Mouse (Mus musculus): ENCODE measurements around the gene Ubiad1.

Gene Ubiad1

DNA sequence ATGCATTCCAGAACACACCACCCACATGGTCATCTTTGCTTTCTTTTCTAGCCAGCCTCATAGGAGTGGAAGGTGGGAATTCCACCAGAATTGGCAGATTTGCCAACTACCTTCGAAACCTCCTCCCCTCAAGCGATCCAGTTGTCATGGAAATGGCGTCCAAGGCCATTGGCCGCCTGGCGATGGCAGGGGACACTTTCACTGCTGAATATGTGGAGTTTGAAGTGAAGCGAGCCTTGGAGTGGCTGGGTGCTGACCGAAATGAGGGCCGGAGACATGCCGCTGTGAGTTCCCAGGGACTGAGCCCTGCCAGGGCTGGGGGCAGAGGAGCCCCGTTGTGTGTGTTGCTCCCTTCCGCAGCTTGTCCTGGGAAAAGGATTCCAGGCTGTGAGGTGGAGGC lies 9.1 kb upstream of the Ubiad1 start:
- no peak for DNase-seq (ENCODE audit: low spot score)

GRCm38 (mm10) chr4:148448853-148449245 lies 4.3 kb upstream of the Ubiad1 start:
- DNase-seq (ENCODE audit: low spot score): peak; percentile 50

DNA sequence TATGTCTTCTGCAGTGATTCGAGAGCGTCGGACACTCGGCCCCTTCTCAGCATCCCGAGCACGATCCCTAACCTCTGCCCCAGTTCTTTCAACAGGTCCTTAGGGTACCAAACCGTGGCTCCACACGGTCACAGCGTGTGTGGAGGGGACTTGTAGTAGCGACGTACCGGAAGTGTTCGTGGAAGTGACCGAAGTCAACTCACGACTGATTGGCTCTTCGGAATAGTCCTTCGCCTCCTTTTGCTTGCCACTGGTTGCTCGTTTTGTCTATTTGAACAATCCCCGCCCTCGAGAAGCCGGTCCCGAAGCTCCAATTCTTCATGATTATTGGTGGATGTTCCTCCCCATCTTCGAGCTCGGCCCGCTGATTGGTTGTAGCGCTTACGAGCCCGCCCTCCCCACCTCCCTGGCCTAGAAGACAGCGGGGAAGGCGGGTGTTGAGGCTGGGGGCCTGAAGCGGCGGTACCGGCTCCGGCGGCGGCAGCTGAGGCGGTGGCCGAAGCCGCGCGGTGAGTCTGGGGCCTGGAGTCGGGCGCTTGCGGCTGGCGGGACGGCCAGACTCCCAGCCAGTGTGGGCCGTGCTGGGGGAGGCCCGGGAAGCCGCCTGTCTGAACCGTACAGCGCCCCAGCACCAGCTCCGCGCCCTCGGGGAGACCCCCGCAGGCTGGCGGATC lies 3.7 kb upstream of the Ubiad1 start, which contains the start of gene Mtor:
Gene Mtor, plus strand, starts transcription at position 433 of the 674 bp plus-strand sequence.
- peak; percentile 99 for DNase-seq (ENCODE audit: low spot score)

DNA sequence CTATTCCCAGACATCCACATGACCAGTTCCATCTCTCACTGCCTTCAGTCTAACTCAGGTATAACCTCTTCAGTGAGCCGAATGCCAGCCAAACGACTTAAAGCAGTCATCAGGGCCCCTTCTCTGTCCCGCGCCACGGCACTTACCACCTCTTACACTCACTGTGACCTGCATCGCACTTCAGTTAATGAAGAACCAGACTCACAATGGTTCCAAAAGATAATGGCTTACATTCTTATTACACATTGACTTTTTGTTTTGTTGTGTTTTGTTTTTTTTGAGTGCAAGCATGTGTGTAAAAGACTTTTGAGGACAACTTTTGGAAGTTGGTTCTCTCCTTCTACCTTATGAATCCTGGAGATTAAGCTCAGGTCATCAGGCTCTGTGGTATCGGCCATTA lies 2.0 kb downstream of the Ubiad1 start:
- no peak for DNase-seq (ENCODE audit: low spot score)

DNA sequence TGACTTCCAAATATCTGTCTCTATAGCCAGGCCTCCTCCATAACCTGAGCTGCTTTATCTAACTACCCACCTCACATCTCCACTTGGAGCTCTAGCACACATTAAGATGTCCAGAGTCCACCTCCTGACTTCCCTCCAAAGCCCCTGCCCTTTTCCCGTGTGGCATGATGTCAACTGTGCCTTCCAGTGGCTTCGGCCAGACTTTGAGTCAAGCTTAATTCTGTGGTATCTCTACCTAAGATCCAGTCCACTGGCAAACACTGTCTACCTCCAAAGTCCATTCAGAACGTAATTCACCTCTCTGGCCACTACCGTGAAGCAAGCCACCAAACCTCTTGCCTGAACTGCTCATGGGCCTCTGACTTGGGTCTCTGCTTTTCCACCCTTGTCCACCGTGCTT lies 2.6 kb downstream of the Ubiad1 start:
- no peak for DNase-seq (ENCODE audit: low spot score)

DNA sequence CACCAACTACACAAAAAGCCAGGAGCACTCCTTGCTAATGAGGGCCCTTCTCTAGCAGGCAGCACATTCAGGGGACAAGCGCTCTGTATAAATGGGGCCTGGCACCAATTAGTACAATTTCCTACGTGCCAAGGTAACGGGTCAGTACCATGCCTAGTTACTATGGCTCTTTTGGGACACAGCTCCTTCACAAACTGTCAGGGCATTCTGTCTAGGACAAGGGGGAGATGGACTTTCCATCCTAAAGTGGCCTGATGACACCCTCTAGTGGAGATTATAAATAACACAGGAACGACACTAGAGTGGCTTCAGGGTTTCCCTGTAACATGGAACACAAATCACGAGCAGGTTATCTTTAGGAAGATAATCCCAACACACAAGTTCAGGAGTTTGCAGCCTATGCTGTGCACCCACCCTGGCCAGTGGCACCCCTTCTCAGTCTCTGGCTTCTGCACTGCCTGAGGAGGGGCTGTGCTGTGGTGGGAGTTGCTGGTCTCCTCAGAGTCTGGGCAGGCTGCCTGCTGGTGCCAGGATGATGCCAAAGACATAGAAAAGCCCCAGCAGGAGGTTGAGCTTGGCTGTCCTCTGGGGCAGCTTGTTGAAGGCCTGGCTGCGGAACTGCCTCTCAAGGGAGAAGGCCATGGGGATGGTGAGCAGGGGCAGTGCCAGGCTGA lies 8.8 kb downstream of the Ubiad1 start:
- peak; percentile 69 for DNase-seq (ENCODE audit: low spot score)

GRCm38 (mm10) chr4:148435106-148435505 lies 9.5 kb downstream of the Ubiad1 start:
- DNase-seq (ENCODE audit: low spot score): no peak

GRCm38 (mm10) chr4:148434554-148434953 lies 10.0 kb downstream of the Ubiad1 start:
- DNase-seq (ENCODE audit: low spot score): no peak

DNA sequence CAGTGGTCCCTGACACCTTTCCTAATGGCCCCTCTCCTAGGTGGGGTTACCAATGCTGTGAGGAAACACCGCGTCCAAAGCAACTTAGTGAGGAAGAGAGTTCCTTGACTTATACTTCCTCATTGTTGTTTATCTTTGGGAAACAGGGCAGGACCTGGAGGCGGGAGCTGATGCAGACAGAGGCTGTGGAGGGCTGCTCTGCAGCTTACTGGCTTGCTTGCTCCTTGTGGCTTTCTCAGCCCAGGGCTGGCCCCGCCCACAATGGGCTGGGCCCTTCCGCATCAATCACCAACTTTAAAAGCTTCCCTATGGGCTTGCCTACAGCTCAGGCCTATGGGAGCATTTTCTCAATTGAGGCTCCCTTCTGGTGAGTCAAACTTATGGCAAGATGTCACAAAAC lies 10.8 kb downstream of the Ubiad1 start:
- DNase-seq (ENCODE audit: low spot score): peak; percentile 7

- DNase-seq (ENCODE audit: low spot score): no peak
Observed at GRCm38 (mm10) chr4:148433336-148433735, 11.2 kb downstream of the Ubiad1 start.

DNA sequence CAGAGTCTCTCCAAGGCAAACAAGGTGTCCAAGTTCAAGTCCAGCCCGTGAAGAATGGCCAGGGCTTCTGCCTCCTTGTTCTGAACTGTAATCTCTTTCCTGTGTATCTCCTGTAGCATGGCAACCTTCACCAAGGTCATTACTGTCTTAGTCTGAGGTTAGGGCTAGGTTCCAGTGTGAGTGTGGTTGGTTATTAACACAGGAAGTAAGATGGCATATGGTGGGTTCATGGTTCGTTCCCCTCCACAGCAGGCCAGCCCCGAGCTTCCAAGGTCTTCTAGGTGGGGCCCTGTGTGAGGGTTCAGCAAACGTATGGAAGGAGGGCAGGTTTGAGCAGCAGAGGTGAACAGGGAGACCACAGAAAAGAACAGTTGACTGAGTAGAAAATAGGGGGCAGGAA lies 12.1 kb downstream of the Ubiad1 start:
- no peak for DNase-seq (ENCODE audit: low spot score)

- DNase-seq (ENCODE audit: low spot score): no peak
Observed at GRCm38 (mm10) chr4:148430880-148431519, 13.6 kb downstream of the Ubiad1 start.

- DNase-seq (ENCODE audit: low spot score): peak; percentile 86
Observed at GRCm38 (mm10) chr4:148429686-148430085, 14.9 kb downstream of the Ubiad1 start.

- DNase-seq (ENCODE audit: low spot score): no peak
Observed at GRCm38 (mm10) chr4:148429121-148429520, 15.4 kb downstream of the Ubiad1 start.

GRCm38 (mm10) chr4:148428544-148428943 lies 16.0 kb downstream of the Ubiad1 start:
- no peak for DNase-seq (ENCODE audit: low spot score)

GRCm38 (mm10) chr4:148426950-148427850 lies 17.4 kb downstream of the Ubiad1 start:
- no peak for DNase-seq (ENCODE audit: low spot score)

DNA sequence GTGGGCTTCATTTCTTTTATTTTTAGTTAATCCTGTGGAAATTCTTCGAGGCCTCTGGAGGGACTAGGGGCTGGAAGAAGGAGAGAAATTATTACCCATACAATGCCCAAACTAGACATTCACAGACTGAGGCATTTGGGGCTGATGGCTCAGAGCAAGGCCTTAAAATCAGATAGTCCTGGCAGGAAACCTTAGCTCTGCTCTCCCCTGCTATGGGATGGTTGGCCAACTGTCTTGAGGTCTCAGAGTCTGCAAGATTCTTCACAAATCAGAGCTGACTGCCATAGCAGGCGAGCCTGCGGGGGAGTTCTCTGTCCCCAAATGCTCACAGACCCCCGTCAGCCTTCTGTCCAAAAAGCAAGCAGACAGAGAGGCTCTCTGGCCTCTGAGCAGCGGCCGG lies 27.0 kb downstream of the Ubiad1 start:
- no peak for DNase-seq (ENCODE audit: low spot score)

GRCm38 (mm10) chr4:148417074-148417526 lies 27.5 kb downstream of the Ubiad1 start:
- DNase-seq (ENCODE audit: low spot score): no peak

- peak; percentile 30 for DNase-seq (ENCODE audit: low spot score)
Observed at GRCm38 (mm10) chr4:148415575-148415974, 29.0 kb downstream of the Ubiad1 start.

DNA sequence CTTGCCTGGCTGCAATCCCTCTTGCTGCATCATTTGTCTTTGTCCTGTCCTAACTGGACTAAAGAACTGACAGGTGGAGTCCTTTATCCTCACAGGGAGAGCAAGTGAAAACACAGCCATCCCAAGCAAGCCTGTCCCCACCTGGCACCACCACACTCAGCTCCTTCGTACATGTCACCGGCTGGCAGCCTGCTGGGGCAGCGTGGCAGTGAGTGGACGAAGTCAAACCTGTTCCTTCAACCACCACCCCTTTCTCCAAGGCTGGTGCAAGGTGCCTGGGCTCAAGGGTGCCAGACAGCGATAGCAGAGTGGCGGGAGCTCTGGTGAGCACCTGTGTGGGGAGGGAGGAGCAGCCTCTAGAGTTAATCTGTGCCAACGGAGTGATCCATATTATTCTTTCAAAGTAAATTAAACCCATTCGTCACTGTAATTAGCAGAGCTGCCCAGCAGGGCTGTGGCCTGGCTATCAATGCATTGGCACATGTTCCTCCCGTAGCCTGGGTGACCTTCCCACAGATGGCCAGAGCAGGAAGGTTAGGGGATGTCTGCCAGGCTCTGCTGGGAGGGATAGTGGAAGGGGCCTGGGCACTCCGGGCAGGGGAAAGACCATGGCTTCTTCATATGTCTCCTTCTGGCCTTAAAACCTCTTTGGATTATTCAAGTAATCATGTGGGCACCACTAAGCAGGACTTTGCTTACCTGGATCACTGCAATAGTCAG lies 36.2 kb downstream of the Ubiad1 start:
- no peak for DNase-seq (ENCODE audit: low spot score)

GRCm38 (mm10) chr4:148405255-148405788 lies 39.2 kb downstream of the Ubiad1 start:
- no peak for DNase-seq (ENCODE audit: low spot score)
